Mouse (Mus musculus): Measurements from ENCODE around the gene Gm14597. TPM values are rescaled to one million over a fixed set of nuclear protein-coding genes. Genes with fewer than 3 reads are reported as not detected.
"Not testable (repeated sequence)": the region's sequence is repeated elsewhere in the genome, so short reads cannot be mapped to it uniquely, and the experiment has no call there.

Gm14597 gene
- polyA plus RNA-seq (2015; fragmentation: Nextera tagmentation; extraction: Ambion mirVana) = not detected in 2 replicates

DNA sequence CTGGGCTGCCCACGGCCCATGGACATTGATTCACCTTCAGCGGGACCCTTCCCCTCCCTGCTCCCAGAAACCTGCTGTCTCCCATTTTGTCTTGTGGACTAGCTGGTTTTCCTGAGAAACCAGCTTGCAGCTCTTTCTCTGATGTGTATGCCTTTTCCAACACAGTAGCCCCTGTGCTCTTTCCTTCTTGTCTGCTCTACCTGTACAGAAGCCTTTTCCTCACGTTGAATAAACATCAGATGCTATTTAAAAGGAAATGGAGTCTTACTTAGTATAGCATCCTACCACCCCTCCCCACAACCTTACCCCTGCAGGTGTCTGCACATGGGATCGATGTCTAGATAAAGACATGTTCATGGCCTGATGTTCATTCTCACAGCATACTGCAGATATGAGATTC, at the start of gene Gm14597:
Gm14597 (minus strand) TSS at position 101 of the 400 bp plus-strand sequence.
- peak within 1 kb of the TSS; percentile 47 for H3K4me2 ChIP-seq (replicated peaks)
- peak within 1 kb of the TSS; percentile 48 for H3K4me3 ChIP-seq (replicated peaks)
- H3K9me3 ChIP-seq (replicated peaks); H3K27ac ChIP-seq (replicated peaks); H3K4me1 ChIP-seq; H3K27me3 ChIP-seq; ATAC-seq (ENCODE audit: insufficient number of reproducible peaks, low FRiP score, low TSS enrichment, low read depth); H3K36me3 ChIP-seq: not testable (repeated sequence)
- H3K9ac ChIP-seq = peak within 1 kb of the TSS; percentile 26
- WGBS = 69% methylated on average over 3 of the region's 4 CpGs

DNA sequence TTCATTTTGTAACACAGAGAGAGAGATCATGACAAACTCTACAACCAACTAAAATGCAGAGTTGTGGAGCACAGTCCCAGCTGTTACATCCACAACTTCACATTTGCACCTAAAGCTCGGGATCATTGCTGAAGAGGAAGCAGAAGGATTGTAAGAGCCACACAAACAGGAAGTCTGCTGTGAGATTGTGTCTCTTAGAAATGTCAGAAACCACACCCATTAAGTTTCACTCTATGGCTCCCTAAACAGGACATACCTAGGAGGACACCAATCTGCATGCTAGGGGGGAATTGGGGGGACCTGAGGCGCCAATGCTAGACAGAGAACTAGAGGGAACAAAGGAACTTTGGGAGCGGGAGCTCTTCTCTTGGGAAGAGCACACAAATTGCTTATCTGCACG, 44.1 kb upstream of the Gm14597 start:
- not testable (repeated sequence) for H3K27ac ChIP-seq (replicated peaks); H3K36me3 ChIP-seq; H3K4me1 ChIP-seq; H3K9me3 ChIP-seq (replicated peaks); H3K4me2 ChIP-seq (replicated peaks); H3K4me3 ChIP-seq (replicated peaks); H3K27me3 ChIP-seq; H3K9ac ChIP-seq; ATAC-seq (ENCODE audit: insufficient number of reproducible peaks, low FRiP score, low TSS enrichment, low read depth)
- 62% methylated on average over 4 of the region's 4 CpGs for WGBS

DNA sequence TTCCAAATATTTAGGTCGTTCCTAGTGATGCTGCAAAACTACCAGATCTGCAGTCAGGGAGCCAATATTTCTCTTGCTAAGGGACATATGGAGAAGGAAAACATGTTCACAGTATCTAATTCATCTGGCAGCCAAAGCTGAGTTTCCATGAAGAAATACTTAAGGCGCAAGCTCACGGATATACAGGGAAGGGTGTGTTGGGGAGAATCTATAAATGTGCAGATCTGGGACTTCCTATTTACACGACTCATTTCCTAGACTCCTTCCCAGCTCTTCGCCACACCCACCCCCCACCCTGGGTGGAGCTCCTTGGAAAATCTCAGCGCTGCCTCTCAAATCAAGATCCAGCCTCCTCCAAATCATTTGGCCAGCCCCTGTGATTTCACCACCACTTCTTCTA, 37.1 kb upstream of the Gm14597 start:
- H3K27ac ChIP-seq (replicated peaks) = no peak overlapping the region
- H3K4me2 ChIP-seq (replicated peaks) = no peak overlapping the region
- no peaks in the 10 kb centered on the region for H3K4me1 ChIP-seq
- no peak for ATAC-seq (ENCODE audit: insufficient number of reproducible peaks, low FRiP score, low TSS enrichment, low read depth)
- H3K9me3 ChIP-seq (replicated peaks) = no peaks in the 10 kb centered on the region
- H3K36me3 ChIP-seq = no peaks in the 10 kb centered on the region
- 75% methylated on average over 6 of the region's 6 CpGs for WGBS
- H3K9ac ChIP-seq = no peak overlapping the region
- H3K27me3 ChIP-seq = no peaks in the 10 kb centered on the region
- H3K4me3 ChIP-seq (replicated peaks) = no peak overlapping the region

DNA sequence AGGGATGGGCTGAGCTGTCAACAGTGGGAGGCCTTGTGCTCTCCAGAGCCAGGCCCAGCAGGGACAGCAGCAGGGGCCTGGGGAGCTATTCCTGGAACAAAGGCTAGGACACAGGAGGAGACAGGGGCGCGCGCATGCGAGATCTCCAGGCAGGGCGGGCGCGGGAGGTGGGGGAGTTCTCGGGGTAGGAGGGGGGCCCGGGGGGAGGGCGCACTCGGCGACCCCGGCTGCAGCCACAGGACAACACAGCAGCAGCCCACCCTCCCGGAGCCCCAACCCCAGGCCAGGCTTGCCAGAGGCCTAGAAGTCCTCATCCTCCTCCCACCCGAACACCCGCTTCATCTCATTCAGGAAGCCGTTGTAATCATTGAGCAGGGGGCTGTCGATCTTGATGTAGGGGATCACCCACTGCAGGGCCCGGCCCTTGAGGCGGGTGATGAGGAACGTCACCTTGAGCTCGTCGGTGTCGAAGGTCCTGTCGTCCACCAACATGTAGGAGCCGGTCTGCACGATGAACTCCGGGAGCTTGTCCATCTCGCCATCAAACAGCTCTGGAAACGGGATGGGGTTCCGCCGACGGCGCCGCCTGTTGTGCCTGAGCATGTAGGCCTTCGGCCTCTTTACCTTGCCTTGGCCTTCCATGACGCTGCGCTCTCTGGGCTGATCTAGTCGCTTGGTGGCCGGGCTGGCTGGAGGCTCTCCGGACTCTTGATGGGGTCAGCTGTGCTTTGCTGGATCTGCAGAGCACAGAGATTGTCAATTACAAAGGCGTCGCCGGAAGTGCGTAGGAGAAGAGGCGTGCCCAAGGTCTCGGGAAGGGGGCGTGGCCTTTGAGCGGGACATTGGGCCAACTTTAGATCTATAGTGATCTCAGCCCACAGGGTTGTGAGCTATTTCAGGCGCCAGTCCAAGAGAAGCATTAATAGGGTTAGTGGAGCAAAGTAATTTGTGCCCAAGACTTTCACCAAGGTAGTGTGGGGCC, 34.5 kb upstream of the Gm14597 start, which contains the start of gene Rtl8a:
Rtl8a (minus strand) TSS at position 703 of the 982 bp plus-strand sequence.
- H3K9me3 ChIP-seq (replicated peaks); H3K27ac ChIP-seq (replicated peaks); H3K36me3 ChIP-seq; H3K9ac ChIP-seq; H3K27me3 ChIP-seq; H3K4me1 ChIP-seq: not testable (repeated sequence)
- Histone ChIP-seq H3K4me2 (replicated peaks) (peak within 1 kb of the TSS; percentile 45), H3K4me3 (replicated peaks) (peak within 1 kb of the TSS; percentile 37)
- ATAC-seq (ENCODE audit: insufficient number of reproducible peaks, low FRiP score, low TSS enrichment, low read depth) = peak; percentile 85
- 24% methylated on average over 11 of the region's 50 CpGs for WGBS

DNA sequence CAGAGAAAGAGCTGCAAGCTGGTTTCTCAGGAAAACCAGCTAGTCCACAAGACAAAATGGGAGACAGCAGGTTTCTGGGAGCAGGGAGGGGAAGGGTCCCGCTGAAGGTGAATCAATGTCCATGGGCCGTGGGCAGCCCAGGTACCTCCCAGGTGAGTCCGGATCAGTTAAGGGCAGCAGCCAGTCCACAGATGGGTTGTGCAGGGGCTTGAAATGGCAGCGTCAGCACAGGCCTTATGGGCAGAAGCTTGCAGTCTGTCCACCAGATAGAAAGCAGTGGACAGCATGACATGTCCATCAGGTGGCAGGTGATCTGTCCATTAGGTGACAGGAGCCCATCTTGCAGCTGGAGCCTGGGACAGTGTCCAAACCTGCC, 33.8 kb upstream of the Gm14597 start:
- 65% methylated on average over 4 of the region's 4 CpGs for WGBS
- H3K4me3 ChIP-seq (replicated peaks) = 0 out of 2 replicates have a peak overlapping the region, but pooled peaks have one; percentile 16

DNA sequence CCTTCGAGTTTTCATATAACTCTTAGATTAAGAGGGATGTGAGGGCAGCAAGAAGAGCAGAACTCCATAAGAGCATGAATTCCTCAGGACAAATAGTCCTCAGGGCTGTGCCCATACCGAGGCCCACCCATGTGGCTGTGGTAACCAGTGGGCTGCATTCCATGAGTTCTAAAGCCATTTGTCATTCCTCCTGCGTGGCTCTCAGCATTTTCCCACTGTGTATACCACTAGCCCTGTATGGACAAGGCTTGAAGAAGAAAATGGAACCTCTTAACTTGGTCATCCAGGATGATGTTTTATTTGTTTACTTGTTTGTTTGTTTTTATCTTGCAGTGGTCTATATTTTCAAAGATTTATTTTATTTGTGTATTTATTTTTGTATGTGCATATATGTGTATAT, 29.3 kb upstream of the Gm14597 start:
- H3K4me3 ChIP-seq (replicated peaks); H3K9ac ChIP-seq; H3K36me3 ChIP-seq; H3K27me3 ChIP-seq; H3K4me1 ChIP-seq; H3K4me2 ChIP-seq (replicated peaks); H3K9me3 ChIP-seq (replicated peaks); H3K27ac ChIP-seq (replicated peaks); ATAC-seq (ENCODE audit: insufficient number of reproducible peaks, low FRiP score, low TSS enrichment, low read depth): not testable (repeated sequence)
- 62% methylated on average over 3 of the region's 3 CpGs for WGBS

More for the DNA sequence above, 33.8 kb upstream of the Gm14597 start:
- H3K27ac ChIP-seq (replicated peaks); H3K9ac ChIP-seq; H3K4me1 ChIP-seq; H3K9me3 ChIP-seq (replicated peaks); H3K27me3 ChIP-seq; ATAC-seq (ENCODE audit: insufficient number of reproducible peaks, low FRiP score, low TSS enrichment, low read depth); H3K36me3 ChIP-seq; H3K4me2 ChIP-seq (replicated peaks): not testable (repeated sequence)

DNA sequence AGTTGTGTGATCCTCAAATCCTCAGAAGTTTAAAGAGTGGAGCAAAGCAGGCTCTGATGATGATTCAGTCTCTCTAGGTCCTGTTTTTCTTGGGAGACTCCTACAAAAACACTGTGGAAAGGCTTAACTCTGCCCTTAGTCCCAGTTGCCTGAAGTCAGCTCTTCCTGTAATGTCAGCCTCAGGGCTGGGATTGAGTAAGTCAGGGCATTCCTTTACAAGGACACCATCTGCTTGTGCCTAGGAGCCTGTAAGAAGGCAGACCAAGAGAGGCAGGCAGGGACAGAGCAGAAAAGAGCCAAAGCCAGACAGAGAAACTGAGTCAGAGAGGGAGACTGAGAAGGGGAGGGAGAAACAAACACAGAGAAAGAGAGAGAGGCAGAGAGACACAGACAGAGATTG, 2.6 kb upstream of the Gm14597 start:
- H3K4me2 ChIP-seq (replicated peaks); H3K27me3 ChIP-seq; H3K9ac ChIP-seq; H3K9me3 ChIP-seq (replicated peaks); ATAC-seq (ENCODE audit: insufficient number of reproducible peaks, low FRiP score, low TSS enrichment, low read depth); H3K27ac ChIP-seq (replicated peaks); H3K4me3 ChIP-seq (replicated peaks); H3K4me1 ChIP-seq; H3K36me3 ChIP-seq: not testable (repeated sequence)

DNA sequence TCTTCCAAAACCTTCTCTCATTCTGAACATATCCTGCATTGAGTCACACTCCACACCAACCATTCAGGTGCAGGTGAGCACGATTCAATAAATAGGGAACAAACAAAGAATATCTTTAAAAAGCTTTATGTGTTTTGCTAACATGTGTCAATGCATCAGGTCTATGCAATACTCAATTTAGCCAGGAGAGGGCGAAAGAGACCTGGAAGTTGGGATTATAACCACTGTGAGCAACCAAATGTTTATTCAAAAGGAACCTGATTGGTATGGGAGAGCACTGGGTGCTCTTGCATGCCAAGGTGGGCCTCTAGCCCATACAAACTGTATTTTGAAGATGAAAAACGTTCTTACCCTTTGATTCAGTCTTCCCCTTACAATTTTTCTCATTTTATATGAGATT, 1.8 kb upstream of the Gm14597 start:
- Histone ChIP-seq H3K4me3 (replicated peaks) (no peak overlapping the region), H3K9me3 (replicated peaks) (no peaks in the 10 kb centered on the region), H3K9ac (no peak overlapping the region), H3K27ac (replicated peaks) (no peak overlapping the region), H3K4me2 (replicated peaks) (no peak overlapping the region), H3K4me1 (no peaks in the 10 kb centered on the region), H3K36me3 (no peaks in the 10 kb centered on the region), H3K27me3 (no peaks in the 10 kb centered on the region)
- ATAC-seq (ENCODE audit: insufficient number of reproducible peaks, low FRiP score, low TSS enrichment, low read depth) = no peak
- 6% methylated on average over 3 of the region's 3 CpGs for WGBS

DNA sequence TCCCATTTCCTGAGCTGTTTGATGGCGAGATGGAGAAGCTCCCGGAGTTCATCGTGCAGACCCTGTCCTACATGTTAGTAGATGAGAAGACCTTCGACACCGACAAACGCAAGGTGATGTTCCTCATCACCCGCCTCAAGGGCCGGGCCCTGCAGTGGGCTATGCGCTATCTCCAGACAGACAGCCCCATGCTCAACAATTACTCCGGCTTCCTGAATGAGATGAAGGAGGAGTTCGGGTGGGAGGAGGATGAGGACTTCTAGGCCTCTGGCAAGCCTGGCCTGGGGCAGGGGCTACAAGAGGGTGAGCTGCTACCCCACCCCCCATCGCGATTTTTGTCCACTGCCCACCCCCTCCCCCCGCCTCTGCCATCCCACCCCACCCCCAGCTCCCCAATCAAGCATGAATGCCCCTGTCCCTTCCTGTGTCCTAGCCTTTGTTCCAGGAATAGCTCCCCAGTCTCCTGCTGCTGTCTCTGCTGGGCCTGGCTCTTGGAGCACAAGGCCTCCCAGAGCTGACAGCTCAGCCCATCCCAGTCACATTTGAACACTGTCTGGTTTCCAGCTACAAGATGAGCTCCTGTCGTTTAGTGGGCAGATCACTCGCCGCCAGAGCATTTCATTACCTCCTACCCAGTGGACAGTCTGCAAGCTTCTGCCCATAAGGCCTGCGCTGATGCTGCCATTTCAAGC, 511 bp downstream of the Gm14597 start:
- 25% methylated on average over 17 of the region's 18 CpGs for WGBS
- Histone ChIP-seq H3K9ac (peak overlapping the region; percentile 26), H3K4me3 (replicated peaks) (peak overlapping the region; percentile 48), H3K27ac (replicated peaks) (no peak overlapping the region), H3K4me1 (no peaks in the 10 kb centered on the region), H3K9me3 (replicated peaks) (no peaks in the 10 kb centered on the region), H3K36me3 (no peaks in the 10 kb centered on the region), H3K27me3 (no peaks in the 10 kb centered on the region), H3K4me2 (replicated peaks) (peak overlapping the region; percentile 47)
- ATAC-seq (ENCODE audit: insufficient number of reproducible peaks, low FRiP score, low TSS enrichment, low read depth) = no peak

DNA sequence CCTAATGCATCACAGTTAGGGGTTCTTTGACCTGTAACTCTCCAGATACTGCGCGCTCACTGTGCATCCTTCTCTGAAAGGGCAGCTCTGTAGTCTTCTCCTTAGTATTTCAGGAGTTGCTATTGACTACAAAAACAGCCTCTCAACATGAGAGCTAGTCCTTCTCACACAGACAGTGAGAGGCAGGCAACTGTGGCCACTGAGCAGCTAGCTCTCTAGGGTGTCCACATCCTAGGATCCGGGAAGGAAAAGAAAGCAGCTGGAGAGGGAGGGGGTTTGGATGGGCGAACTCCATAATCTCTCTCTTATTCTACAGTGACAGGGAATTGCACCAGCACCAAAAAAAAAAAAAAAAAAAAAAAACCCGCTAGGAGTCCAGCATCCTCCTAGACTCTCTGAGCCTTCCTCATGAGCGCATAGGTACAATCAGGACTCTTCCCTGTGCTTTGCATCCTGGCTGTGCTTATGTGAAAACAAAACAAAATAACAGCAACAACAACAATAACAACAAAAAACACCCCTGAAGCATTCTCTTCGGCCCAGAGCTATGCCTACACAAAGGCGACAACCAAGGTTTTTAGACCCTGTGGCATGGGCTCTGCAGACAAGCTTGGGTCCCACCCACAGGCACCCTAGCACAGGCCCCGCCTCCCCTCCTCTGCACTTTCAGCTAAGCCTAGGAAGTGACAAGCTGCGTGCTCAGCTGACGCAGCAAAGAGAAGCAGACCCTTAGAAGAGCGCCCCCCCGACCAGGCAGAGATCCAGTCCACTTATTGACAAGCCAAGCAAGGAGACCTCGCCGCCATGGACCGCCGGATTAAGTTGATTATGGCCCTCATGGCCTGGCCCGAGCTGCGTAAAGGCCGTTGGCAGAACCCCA, 1.3 kb downstream of the Gm14597 start, which contains the start of gene Rtl8c:
Rtl8c (plus strand) TSS at position 791 of the 880 bp plus-strand sequence.
- H3K27me3 ChIP-seq = no peaks in the 10 kb centered on the region
- H3K4me1 ChIP-seq = no peaks in the 10 kb centered on the region
- ATAC-seq (ENCODE audit: insufficient number of reproducible peaks, low FRiP score, low TSS enrichment, low read depth) = peak; percentile 82
- H3K36me3 ChIP-seq = no peaks in the 10 kb centered on the region
- no peak within 1 kb of the TSS for H3K27ac ChIP-seq (replicated peaks)
- 19% methylated on average over 20 of the region's 20 CpGs for WGBS
- peak within 1 kb of the TSS; percentile 47 for H3K4me2 ChIP-seq (replicated peaks)
- peak within 1 kb of the TSS; percentile 26 for H3K9ac ChIP-seq
- peak within 1 kb of the TSS; percentile 48 for H3K4me3 ChIP-seq (replicated peaks)
- H3K9me3 ChIP-seq (replicated peaks) = no peaks in the 10 kb centered on the region

DNA sequence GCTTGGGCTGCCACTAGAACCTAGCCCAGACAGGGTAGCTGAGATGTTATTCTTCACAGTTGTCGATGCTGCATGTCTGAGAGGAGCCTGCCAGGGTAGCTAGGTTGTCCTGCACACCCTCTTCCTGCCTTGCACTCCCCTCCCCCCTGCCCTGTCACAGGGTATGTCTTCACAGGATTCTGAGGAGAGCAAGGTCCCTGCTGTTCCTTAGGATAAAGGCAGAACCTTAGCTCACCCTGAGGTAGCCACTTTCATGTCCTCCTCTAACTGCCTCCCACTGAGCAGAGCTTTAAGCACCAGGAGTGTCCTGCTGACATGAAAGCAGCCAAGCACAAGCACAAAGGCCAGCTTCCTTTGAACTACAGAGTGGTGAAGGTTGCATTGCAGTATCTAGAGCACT, 2.6 kb downstream of the Gm14597 start:
- H3K27ac ChIP-seq (replicated peaks); H3K9me3 ChIP-seq (replicated peaks); H3K36me3 ChIP-seq; H3K27me3 ChIP-seq; H3K4me3 ChIP-seq (replicated peaks); ATAC-seq (ENCODE audit: insufficient number of reproducible peaks, low FRiP score, low TSS enrichment, low read depth); H3K9ac ChIP-seq; H3K4me1 ChIP-seq; H3K4me2 ChIP-seq (replicated peaks): not testable (repeated sequence)
- 8% methylated on average over 1 of the region's 1 CpGs for WGBS
